Mouse (Mus musculus): ENCODE measurements around the gene Vasp.

DNA sequence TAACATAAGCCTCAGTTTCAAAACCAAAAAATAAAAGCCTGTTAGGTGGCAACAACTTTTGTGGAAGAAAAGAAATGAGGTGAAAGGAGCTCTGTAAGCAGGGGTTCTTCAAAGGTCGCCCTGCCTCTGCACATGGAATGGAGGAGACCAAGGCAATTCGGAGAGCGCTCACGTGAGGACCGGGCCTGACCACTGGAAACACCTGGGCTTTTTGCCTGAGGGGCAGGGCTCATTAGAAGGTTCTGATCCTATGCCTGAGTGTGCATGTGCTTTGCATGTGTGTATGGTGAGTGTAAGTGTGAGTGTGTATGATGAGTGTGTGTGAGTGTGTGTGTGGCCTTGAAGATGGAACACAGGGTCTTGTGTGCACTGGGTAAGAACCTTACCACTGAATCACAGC, 40.7 kb downstream of the Vasp start:
- no peak for TF ChIP-seq CTCF (IDR thresholded peaks at IDR 0.05)
- TF ChIP-seq EP300 (IDR thresholded peaks at IDR 0.05), result no peak

Measured in lung, postnatal 0 days (tissue).